Mouse (Mus musculus): ENCODE measurements at regions not wholly inside any gene's neighbourhood (a gene's known extent, or its start where the extent isn't known, plus 50 kb on each side); places are given as distances from the start of the nearest gene placed in this dataset.
A peak's percentile ranks its signal among the peaks of the same experiment; 100 is the strongest.

DNA sequence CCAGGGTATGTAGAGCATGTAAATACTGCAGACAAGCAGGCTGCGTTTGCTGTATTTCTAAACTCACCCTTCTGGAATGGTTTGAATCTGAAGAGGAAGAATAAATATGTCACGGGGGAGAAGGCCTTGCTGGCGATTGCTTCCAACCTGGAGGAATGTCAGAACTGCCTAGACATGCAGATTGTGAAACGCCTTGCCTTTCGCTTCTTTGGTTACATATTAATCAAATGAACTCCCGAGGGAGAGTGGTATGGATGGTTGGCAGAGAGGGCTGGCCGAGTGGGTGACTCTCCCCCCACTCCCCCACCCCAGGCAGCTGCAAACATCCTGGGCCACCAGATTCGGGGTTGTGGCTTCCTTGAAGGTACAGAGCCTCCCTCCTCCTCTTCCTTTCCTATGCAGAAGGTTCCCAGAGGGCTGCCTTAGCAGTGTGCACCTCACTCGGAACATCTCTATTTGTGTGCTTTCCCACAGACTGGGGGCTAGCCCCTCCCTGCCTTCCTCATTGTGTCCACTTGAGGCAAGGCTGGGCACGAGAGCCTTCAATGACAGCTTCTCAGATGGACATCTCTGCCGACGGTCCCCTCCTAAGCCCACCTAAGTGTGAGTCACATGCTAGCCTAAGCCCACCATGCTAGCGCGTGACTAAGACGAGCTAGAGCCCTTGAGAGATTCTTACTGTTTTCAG is 93.3 kb downstream of the Zfp281 start:
- DNase-seq (ENCODE audit: low read depth, low spot score), result no peak

DNA sequence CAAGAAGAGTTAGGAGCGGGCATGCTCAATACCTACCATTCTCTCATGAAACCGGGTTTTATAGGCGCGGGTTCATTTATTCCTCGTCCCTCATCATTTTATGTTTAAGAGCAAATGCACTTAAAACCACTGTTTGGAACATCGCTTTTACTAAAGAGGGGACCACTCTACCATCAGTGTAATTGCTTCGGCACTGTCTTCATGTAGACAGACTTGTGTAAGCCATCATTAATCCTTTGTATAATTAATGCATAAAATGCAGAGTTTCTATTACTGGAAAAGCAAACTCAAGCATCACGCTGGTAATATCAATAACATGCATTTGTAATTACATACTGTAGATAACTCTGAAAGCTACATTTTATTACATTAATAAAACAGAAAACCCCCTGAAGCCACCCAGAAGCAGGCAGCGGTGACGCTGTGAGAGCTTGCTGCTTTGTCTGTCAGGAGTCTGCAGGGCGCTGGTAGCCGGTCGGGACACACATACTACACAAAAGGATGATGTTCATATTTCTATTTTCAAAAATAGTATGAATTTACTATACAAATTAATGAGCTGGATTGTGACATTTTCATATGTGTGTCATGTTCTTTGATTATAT is 99.2 kb downstream of the Zfp281 start:
- DNase-seq (ENCODE audit: low read depth, low spot score), result no peak

GRCm38 (mm10) chr1:136725242-136725641 is 100.5 kb downstream of the Zfp281 start:
- no peak for DNase-seq (ENCODE audit: low read depth, low spot score)

DNA sequence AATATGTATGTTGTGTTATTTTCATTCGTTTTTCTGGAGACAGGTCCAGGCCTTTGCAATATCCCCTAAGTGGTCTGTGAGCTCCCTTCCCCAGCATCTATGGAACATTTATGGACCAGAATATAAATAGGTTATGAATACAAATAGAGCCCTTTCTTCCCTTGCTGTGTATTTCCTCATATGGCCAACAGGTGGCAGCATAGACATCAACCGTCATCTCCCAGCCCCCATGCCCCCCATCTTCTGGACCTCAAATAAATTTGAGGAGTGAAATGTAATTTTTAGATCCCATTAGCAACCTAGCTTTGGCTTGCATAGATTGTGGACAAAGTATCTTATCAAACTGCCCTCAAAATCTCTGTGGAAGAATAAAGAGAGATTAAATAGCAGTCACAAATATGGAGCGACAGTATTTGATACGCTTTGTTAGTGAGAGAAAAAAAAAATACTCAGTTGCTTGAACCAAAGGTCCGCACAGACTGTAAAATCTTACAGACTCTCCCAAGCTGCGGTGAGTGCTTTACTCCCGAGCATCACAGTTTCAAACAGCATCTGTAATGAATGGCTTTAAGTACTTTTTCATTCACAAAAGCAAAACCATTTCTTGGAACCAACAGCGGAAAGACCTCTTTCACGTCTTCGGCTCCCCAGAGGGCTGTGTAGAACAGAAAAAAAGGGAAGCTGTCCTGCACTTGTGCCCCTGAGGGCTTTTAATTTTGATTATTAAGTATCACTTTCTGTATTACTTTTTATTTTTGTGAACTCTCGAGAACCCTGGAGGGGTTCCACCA is 101.6 kb downstream of the Zfp281 start:
- no peak for DNase-seq (ENCODE audit: low read depth, low spot score)

DNA sequence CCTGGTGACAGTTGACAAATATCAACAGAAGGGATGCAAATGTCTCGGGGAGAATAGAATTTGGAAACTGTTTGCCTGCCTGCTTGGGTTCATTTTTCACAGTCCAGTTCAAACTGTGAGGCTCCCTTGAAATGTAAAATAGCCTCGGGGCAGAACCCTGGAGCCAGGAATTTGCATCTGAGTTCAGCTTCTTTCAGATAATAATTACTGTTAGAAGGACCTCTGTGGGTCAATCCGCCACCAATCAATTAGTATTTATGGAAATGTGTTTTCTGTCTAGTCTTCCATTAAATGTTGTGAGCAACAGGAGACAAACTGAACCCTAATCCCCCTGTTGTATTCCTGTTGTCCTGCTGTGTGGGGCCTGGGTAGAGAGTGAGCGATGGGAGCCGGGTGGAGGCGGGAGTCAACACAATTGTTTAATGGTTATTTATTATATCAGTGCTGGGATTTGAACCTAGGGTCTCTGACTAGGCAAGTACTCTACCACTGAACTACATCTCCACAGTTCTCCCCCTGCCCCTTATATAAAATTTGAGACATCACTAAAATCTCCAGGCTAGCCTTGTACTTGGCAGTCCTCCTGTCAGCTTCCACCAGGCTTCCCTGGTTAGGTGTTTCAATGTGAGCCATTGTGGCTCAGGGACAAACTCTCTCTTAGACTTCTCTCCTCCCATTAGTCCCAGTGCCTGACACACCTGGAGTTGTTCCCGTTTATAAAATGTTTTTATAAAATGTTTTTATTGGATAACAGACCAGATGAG is 103.3 kb downstream of the Zfp281 start:
- peak; percentile 91 for DNase-seq (ENCODE audit: low read depth, low spot score)

DNA sequence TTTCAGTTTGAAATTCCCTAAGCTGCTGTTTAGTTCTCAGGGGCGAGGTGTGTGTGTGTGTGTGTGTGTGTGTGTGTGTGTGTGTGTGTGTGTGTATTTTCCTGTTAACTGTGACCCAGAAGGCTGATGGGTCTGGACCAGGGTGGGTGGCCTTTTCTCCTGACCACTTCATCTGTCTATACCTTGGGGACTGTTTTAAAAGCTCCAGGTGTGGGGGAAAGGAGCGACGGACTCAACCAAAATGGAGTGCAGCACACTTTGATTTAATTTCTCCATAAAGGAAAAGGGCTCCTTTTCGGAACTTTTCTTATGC is 103.9 kb downstream of the Zfp281 start:
- DNase-seq (ENCODE audit: low read depth, low spot score), result no peak

- DNase-seq (ENCODE audit: low read depth, low spot score), result no peak
Measured at GRCm38 (mm10) chr1:136730638-136731037, 105.9 kb downstream of the Zfp281 start.

DNA sequence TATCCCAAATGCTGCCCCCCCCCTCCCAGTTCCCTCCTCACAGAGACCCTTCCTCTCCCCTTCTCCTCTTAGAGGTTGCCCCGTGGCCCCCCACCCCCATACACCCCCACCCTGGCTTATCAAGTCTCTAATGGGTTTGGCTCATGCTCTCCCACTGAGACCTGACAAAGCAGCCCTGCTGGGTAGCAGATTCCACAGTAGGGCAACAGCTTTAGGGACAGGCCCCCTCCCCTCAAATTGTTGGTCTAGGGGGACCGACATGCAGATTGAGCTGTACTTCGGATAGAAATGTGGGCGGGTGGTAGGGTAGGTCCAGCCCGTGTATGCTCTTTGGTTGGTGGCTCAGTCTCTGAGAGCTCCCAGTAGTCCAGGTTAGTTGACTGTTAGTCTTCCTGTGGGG is 113.3 kb downstream of the Zfp281 start:
- DNase-seq (ENCODE audit: low read depth, low spot score), result peak; percentile 84

DNA sequence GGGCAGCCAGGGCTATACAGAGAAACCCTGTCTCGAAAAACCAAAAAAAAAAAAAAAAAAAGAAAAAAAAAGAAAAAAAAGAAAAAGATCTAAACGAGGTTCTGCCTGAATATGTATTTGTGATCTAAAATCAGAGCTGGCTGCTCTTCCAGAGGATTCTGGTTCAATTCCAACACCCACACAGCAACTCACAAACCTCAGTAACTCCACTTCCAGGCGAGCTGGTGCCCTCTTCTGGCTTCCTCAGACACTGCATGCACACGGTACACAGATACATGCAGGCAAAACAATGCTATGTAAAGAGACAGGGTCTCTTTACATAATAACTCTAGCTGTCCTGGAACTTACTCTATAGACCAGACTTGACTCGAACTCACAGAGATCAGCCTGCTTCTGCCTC is 114.8 kb downstream of the Zfp281 start:
- peak; percentile 90 for DNase-seq (ENCODE audit: low read depth, low spot score)

DNA sequence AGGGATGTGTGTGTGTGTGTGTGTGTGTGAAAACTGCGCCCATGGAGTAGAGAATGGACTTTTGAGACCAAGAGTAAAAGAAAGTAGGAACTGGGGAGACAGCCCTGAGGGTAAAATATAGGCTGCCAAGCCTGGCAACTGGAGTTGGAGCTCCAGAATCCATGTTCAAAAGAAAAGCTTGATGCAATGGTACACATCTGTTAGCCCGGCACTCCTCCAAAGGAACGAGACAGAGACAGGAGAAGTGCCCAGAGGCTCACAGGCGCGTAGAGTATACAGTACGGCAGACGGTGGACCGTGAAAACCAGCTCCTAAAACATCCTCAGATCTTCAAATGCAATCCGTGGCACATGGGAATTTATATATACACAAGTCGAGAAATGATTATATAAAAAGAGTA is 116.4 kb downstream of the Zfp281 start:
- no peak for DNase-seq (ENCODE audit: low read depth, low spot score)

GRCm38 (mm10) chr1:136749188-136749587 is 124.5 kb downstream of the Zfp281 start:
- peak; percentile 89 for DNase-seq (ENCODE audit: low read depth, low spot score)

DNA sequence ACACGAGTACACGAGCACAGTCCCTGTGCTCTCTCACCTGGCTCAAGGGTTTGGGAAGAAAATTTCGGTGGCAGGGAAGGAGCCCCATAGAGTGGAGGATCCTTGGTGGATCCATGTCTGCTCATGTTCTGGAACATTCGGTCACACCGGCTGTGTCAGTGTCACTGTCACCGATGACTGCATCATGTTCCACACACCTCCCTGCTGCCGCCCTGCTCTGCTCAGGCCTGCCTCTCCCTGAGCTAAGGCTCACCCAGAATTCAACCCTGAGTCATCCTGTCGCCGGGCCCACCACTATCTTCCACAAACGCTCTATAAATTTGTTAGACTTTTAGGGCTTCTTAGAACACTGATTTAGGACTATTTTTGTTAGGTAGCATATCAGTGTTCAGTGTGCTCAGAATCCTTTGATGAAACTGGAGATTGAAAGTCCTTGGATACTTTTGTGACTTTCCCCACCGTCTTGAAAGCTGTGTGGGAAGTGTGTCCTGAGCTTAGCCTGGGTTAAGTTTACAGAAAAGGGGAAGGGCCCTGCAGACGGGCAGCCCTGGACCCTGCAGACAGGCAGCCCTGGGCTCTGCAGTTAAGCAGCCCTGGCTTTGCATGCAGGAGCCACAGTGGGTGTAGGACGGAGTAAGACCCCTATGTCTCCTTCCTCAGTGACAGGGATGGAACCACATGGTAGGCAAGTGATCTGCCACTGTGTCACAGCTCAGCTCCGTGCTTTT is 126.9 kb downstream of the Zfp281 start:
- no peak for DNase-seq (ENCODE audit: low read depth, low spot score)

DNA sequence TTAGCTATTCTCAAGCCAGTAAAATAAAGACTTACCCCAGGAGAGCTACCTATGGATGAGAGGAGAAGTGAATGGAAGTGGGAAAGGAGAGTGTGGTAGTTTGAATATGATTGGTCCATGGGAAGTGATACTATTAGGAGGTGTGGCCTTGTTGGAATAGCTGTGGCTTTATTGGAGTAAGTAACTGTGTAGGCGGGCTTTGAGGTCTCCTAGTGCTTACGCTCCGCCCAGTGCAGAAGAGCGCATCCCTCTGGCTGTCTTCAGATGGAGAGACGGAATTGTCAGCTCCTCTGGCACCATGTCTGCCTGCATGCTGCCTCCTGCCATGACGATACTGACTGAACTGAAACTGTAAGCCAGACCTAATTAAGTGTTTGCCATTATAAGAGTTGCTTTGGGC is 129.6 kb downstream of the Zfp281 start:
- peak; percentile 87 for DNase-seq (ENCODE audit: low read depth, low spot score)

- DNase-seq (ENCODE audit: low read depth, low spot score), result peak; percentile 95
Measured at GRCm38 (mm10) chr1:136758730-136759129, 134.0 kb downstream of the Zfp281 start.

DNA sequence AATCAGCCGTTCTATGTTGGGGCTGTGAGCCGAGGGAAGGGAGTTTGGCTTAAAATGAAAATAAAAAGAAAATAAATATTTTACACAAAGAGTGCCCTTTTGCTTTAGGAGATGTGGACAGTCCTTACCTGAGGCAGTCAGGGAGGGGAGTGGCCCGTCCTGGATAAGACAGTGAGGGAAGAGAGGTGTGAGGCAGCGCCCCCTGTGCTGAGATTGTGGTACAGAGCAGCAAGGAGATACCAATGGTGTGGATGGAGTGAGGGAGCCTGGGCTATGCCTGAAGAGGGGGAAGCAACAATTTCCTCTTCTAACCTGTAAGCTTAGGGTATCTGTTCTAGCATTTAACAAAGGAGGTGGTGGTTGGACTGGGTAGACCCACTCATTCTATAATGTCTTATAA is 134.5 kb downstream of the Zfp281 start:
- DNase-seq (ENCODE audit: low read depth, low spot score), result peak; percentile 88

GRCm38 (mm10) chr1:136761467-136761866 is 136.8 kb downstream of the Zfp281 start:
- DNase-seq (ENCODE audit: low read depth, low spot score), result no peak

DNA sequence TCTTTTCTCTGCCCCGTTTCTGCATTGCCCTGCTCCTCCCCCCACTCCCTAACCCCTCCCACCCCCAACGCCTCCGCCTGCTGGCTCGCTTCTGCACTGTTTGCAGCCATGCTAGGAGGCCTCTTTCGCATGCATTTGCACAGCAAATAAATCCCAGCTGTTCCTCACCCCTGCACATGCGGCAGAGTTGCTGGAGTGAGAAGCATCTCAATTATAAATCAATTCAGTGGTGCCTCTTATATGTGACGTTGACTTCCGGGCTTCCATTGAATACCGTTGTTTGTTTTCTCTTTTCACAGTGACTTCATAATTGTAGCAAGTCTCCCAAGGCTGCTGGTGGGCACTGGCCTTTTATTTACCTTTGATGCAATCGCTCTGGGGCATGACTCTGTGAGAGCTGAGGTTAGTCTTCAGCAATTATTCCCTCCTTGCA is 144.3 kb downstream of the Zfp281 start:
- DNase-seq (ENCODE audit: low read depth, low spot score), result peak; percentile 61

DNA sequence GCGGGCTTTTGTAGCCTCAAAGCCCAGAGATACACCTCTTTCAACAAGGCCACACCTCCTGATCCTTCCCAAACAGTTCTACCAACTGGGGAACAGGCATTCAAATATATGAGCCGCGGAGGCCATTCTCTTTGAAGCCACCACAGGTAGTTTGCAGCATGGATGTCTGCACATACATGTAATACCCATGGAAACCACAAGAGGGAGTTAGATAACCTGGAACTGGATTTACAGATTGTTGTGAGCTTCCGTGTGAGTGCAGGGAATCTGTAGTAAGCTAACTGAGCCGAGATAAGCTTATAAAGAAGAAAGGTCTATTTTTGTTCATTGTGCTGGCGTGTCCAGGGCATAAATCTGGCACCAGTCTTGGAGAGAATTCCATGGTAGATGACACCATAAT is 149.0 kb downstream of the Zfp281 start:
- DNase-seq (ENCODE audit: low read depth, low spot score), result peak; percentile 89

GRCm38 (mm10) chr1:136776211-136776610 is 151.5 kb downstream of the Zfp281 start:
- no peak for DNase-seq (ENCODE audit: low read depth, low spot score)

- DNase-seq (ENCODE audit: low read depth, low spot score), result no peak
Measured at GRCm38 (mm10) chr1:136777263-136777980, 152.7 kb downstream of the Zfp281 start.

GRCm38 (mm10) chr1:136779384-136779783 is 154.7 kb downstream of the Zfp281 start:
- no peak for DNase-seq (ENCODE audit: low read depth, low spot score)
